Mouse (Mus musculus): Measurements from ENCODE around the gene Erc2. TPM values are rescaled to one million over a fixed set of nuclear protein-coding genes. Genes with fewer than 3 reads are reported as not detected.
"Not testable (repeated sequence)": the region's sequence is repeated elsewhere in the genome, so short reads cannot be mapped to it uniquely, and the experiment has no call there.

The Erc2 gene
- polyA plus RNA-seq, 2 experiments from 2014 or later: 0.56 TPM; not detected in 1

GRCm38 (mm10) chr14:27837601-27838105, 215.4 kb downstream of the Erc2 start:
- no peak for ATAC-seq

- no peak for ATAC-seq
Measured at GRCm38 (mm10) chr14:27840120-27840519, 217.9 kb downstream of the Erc2 start.

- ATAC-seq: no peak
Measured at GRCm38 (mm10) chr14:27846875-27847274, 224.6 kb downstream of the Erc2 start.

- no peak for ATAC-seq
Measured at GRCm38 (mm10) chr14:27847291-27847690, 225.1 kb downstream of the Erc2 start.

GRCm38 (mm10) chr14:27851231-27851630, 229.0 kb downstream of the Erc2 start:
- ATAC-seq: no peak

GRCm38 (mm10) chr14:27852606-27853005, 230.4 kb downstream of the Erc2 start:
- ATAC-seq: no peak

- no peak for ATAC-seq
Measured at GRCm38 (mm10) chr14:27860371-27861046, 238.3 kb downstream of the Erc2 start.

GRCm38 (mm10) chr14:27862299-27862698, 240.1 kb downstream of the Erc2 start:
- no peak for ATAC-seq

- no peak for ATAC-seq
Measured at GRCm38 (mm10) chr14:27867386-27867785, 245.2 kb downstream of the Erc2 start.

- ATAC-seq: no peak
Measured at GRCm38 (mm10) chr14:27873619-27874018, 251.4 kb downstream of the Erc2 start.

GRCm38 (mm10) chr14:27875991-27876411, 253.8 kb downstream of the Erc2 start:
- ATAC-seq: no peak

- no peak for ATAC-seq
Measured at GRCm38 (mm10) chr14:27881972-27882371, 259.7 kb downstream of the Erc2 start.

- ATAC-seq: not testable (repeated sequence)
Measured at GRCm38 (mm10) chr14:27886337-27886736, 264.1 kb downstream of the Erc2 start.

GRCm38 (mm10) chr14:27887488-27887887, 265.3 kb downstream of the Erc2 start:
- ATAC-seq: no peak

- ATAC-seq: no peak
Measured at GRCm38 (mm10) chr14:27889650-27890049, 267.4 kb downstream of the Erc2 start.

- no peak for ATAC-seq
Measured at GRCm38 (mm10) chr14:27892416-27892815, 270.2 kb downstream of the Erc2 start.

- no peak for ATAC-seq
Measured at GRCm38 (mm10) chr14:27901772-27902171, 279.5 kb downstream of the Erc2 start.

GRCm38 (mm10) chr14:27921656-27922373, 299.6 kb downstream of the Erc2 start:
- ATAC-seq: no peak

GRCm38 (mm10) chr14:27927369-27927768, 305.1 kb downstream of the Erc2 start:
- no peak for ATAC-seq

GRCm38 (mm10) chr14:27933533-27933932, 311.3 kb downstream of the Erc2 start:
- no peak for ATAC-seq

GRCm38 (mm10) chr14:27935714-27936113, 313.5 kb downstream of the Erc2 start:
- no peak for ATAC-seq

GRCm38 (mm10) chr14:27937922-27938321, 315.7 kb downstream of the Erc2 start:
- no peak for ATAC-seq

- ATAC-seq: no peak
Measured at GRCm38 (mm10) chr14:27945276-27945675, 323.0 kb downstream of the Erc2 start.

- ATAC-seq: no peak
Measured at GRCm38 (mm10) chr14:27946211-27946610, 324.0 kb downstream of the Erc2 start.
